Mouse (Mus musculus) megakaryocyte-erythroid progenitor cell, adult 5-6 weeks (primary cell): Measurements from ENCODE around the gene Mboat2. TPM values are rescaled to one million over a fixed set of nuclear protein-coding genes. Genes with fewer than 3 reads are reported as not detected.
A peak's percentile ranks its signal among the peaks of the same experiment; 100 is the strongest.

Source experiments
- ATAC-seq: replicated peaks from 2 replicates; pipeline ENCODE4 v1.8.0; 2016; ENCODE audit warnings: mild to moderate bottlenecking, inconsistent platforms; ENCODE audit not compliant: severe bottlenecking, poor library complexity, low FRiP score, low TSS enrichment
- total RNA-seq, 2 experiments: library from RNA; stranded (forward) in 1 of 2; stranded (reverse) in 1 of 2; fragments of 200-1000, 215-1000 nt in 1 of 2; fragments of >200 nt in 1 of 2; fragmentation: Nextera tagmentation in 1 of 2; gene quantifications; 2 replicates each; pipeline ENCODE4 v1.2.3; 2014 to 2017

The Mboat2 gene
- total RNA-seq, 2 experiments from 2014 or later: 16.7 to 38.1 TPM

GRCm38 (mm10) chr12:24933206-24933775 lies 102.6 kb downstream of the Mboat2 start:
- ATAC-seq: no peak

GRCm38 (mm10) chr12:24933996-24934395 lies 103.3 kb downstream of the Mboat2 start:
- no peak; the same call in 1 of the 2 replicates for ATAC-seq

GRCm38 (mm10) chr12:24936281-24936680 lies 105.6 kb downstream of the Mboat2 start:
- 0 out of 2 replicates have a peak, but pooled peaks have one; percentile 32 for ATAC-seq

GRCm38 (mm10) chr12:24939372-24939771 lies 108.7 kb downstream of the Mboat2 start:
- no peak for ATAC-seq

- ATAC-seq: peak; percentile 75
Measured at GRCm38 (mm10) chr12:24942619-24943287, 112.1 kb downstream of the Mboat2 start.

- peak; percentile 82 for ATAC-seq
Measured at GRCm38 (mm10) chr12:24943427-24943826, 112.7 kb downstream of the Mboat2 start.

- no peak for ATAC-seq
Measured at GRCm38 (mm10) chr12:24944597-24944996, 113.9 kb downstream of the Mboat2 start.

GRCm38 (mm10) chr12:24947065-24947464 lies 116.4 kb downstream of the Mboat2 start:
- ATAC-seq: no peak

GRCm38 (mm10) chr12:24948344-24948743 lies 117.7 kb downstream of the Mboat2 start:
- ATAC-seq: 0 out of 2 replicates have a peak, but pooled peaks have one; percentile 37

GRCm38 (mm10) chr12:24950376-24951046 lies 119.8 kb downstream of the Mboat2 start:
- ATAC-seq: 0 out of 2 replicates have a peak, but pooled peaks have one; percentile 56

GRCm38 (mm10) chr12:24952147-24952546 lies 121.5 kb downstream of the Mboat2 start:
- peak; percentile 88 for ATAC-seq

- ATAC-seq: no peak
Measured at GRCm38 (mm10) chr12:24955137-24955536, 124.5 kb downstream of the Mboat2 start.

GRCm38 (mm10) chr12:24958526-24958925 lies 127.8 kb downstream of the Mboat2 start:
- no peak for ATAC-seq

- no peak for ATAC-seq
Measured at GRCm38 (mm10) chr12:24961821-24962220, 131.1 kb downstream of the Mboat2 start.

- ATAC-seq: no peak
Measured at GRCm38 (mm10) chr12:24962362-24962967, 131.8 kb downstream of the Mboat2 start.

- ATAC-seq: peak; percentile 76
Measured at GRCm38 (mm10) chr12:24963393-24964022, 132.8 kb downstream of the Mboat2 start.

GRCm38 (mm10) chr12:24965406-24965805 lies 134.7 kb downstream of the Mboat2 start:
- no peak for ATAC-seq

GRCm38 (mm10) chr12:24966046-24966445 lies 135.4 kb downstream of the Mboat2 start:
- no peak for ATAC-seq

- no peak for ATAC-seq
Measured at GRCm38 (mm10) chr12:24971490-24972200, 141.0 kb downstream of the Mboat2 start.
